Mouse (Mus musculus): ENCODE data around the gene Mterf2. TPM values are rescaled to one million over a fixed set of nuclear protein-coding genes. Genes with fewer than 3 reads are reported as not detected.

Gene Mterf2
- 0.80 and 0.82 TPM in 2 replicates for polyA plus RNA-seq (2012; ENCODE audit: low replicate concordance)

DNA sequence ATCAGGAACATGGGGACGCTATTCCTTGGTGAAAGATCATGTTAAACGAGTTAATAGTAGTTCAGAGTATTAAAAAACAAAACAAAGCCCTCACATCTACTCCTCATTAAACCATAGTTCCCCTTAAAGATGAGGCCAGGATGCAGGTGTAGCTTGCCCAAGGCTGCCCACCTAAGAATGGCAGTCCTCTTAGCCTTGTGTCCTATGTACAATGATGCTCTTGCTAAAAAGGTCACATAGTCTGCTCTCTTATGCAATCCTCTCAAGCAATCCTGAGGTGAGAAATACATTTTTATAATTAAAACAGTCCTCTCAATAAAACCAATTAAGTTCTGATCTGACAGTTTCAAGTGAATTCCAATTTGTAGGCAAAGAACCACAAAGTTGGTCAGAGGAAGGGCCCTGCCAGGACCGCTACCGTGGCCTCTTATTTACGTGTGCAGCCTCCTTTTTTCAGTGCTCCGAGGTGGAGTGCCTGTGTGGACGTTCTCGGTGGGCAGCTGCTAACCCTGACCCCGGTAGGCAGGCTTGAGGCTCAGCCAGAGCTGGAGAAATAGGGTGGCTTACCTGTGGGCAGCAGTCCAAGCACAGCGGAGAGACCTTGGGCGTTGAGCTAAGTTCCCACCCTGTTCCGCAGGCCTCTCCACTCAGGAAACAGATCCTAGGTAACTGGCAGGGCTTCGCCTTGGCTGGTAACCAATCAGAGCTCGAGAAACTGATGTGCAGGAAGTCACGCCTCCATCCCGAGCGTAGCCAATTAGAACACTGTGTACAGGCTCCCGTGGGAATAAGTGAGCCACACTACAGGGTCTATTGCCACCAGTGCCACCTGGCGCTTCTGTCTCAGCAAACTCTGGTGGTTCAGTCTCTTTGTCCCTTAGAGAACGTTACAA is at the start of gene Mterf2:
Gene Mterf2 (minus strand): TSS at position 633 of the 893 bp plus-strand sequence.

DNA sequence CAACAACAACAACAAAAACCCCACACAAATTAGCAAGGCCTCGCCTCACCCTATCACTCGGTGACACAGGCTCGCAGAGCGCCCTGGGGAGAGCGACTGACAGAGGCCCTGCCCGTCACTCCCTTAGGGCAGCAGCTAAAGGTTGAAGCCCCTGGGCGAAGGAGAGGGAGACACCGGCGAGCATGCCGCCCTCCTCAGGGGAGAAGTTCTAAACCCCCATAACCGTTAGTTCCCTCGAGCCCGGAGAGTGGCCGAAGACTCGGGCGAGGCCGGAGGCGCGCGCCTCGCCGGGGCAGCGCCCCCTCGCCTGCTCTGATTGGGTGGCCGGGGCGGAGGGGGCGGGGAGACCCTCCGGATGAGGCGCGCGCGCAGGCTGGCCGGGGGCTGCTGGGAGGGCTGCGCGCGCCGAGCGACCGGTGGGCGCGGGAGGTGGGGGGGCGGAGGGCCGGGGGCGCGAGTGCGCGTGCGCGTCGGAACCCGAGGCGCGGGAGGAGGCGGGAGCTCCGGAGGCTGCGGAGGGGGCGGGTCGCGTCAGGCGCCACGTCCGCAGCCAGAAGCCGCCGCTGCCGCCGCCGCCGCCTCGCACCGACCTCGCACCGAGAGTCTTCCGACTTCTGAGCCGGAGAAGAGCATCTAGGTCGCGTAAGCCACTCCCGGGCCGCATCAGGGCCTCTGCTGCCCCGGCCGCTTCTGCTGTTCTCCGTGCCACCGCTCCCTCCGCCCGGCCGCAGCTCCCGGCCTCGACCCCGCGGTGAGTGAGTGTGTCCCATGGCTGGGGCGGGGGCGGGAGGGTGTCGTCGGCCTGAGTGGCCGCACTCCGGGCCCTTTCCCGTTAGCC is 25.4 kb downstream of the Mterf2 start, which contains the start of the genes Fhl4 and Tmem263:
Gene Fhl4 (minus strand): TSS at position 249 of the 838 bp plus-strand sequence.
Gene Tmem263 (plus strand): TSS at position 381 of the 838 bp plus-strand sequence.

Other genes with a start within 250 kb of the Mterf2 start
- gene Ric8b, start 210.4 kb downstream of the Mterf2 start, polyA plus RNA-seq (2012; ENCODE audit: low replicate concordance) = 1.6 and 2.3 TPM in 2 replicates
- gene Fhl4, start 25.5 kb downstream of the Mterf2 start, polyA plus RNA-seq (2012; ENCODE audit: low replicate concordance) = not detected in 2 replicates
- gene Tmem263, start 25.4 kb downstream of the Mterf2 start, polyA plus RNA-seq (2012; ENCODE audit: low replicate concordance) = 21.8 and 32.9 TPM in 2 replicates
- gene Cry1, start 57.0 kb upstream of the Mterf2 start, polyA plus RNA-seq (2012; ENCODE audit: low replicate concordance) = 5.7 and 7.8 TPM in 2 replicates